Mouse (Mus musculus) heart, postnatal 0 days (tissue): Measurements from ENCODE around the gene Gtsf1. TPM values are rescaled to one million over a fixed set of nuclear protein-coding genes. Genes with fewer than 3 reads are reported as not detected.

Source experiments
- ATAC-seq: fragments of 200-750 bp; cut with Nextera tagmentation; 2 replicates; pipeline ENCODE4 v1.8.0; 2017; ENCODE audit warnings: low read depth, moderate number of reproducible peaks, moderate library complexity; ENCODE audit not compliant: insufficient read depth
- DNase-seq: peaks from one replicate; pipeline ENCODE4 v3.0.0-alpha.2; 2016; ENCODE audit warnings: low spot score
- H3K27ac ChIP-seq: fragments of 300-500 bp; sonication (generic); 2 replicates; pipeline ENCODE4 v1.5.1; 2014; ENCODE audit warnings: low read depth, mild to moderate bottlenecking
- H3K27me3 ChIP-seq: fragments of 300-500 bp; sonication (generic); 2 replicates; pipeline ENCODE4 v1.6.1; 2014; ENCODE audit warnings: low read length, mixed read lengths; ENCODE audit not compliant: control insufficient read depth, insufficient read depth
- H3K36me3 ChIP-seq: fragments of 300-500 bp; sonication (generic); replicated peaks from 2 replicates; pipeline ENCODE4 v1.6.1; 2014; ENCODE audit warnings: low read length, mixed read lengths; ENCODE audit not compliant: control insufficient read depth, insufficient read depth
- H3K4me1 ChIP-seq: fragments of 300-500 bp; sonication (generic); 2 replicates; pipeline ENCODE4 v1.6.1; 2014; ENCODE audit warnings: antibody characterized with exemption; ENCODE audit not compliant: control insufficient read depth, insufficient read depth
- H3K4me2 ChIP-seq: fragments of 300-500 bp; sonication (generic); 2 replicates; pipeline ENCODE4 v1.6.1; 2014; ENCODE audit warnings: low read depth, mild to moderate bottlenecking, low read length, moderate library complexity
- H3K4me3 ChIP-seq: fragments of 300-500 bp; sonication (generic); 2 replicates; pipeline ENCODE4 v1.5.1; 2014; ENCODE audit warnings: low read depth, low read length
- H3K9ac ChIP-seq: fragments of 300-500 bp; sonication (generic); replicated peaks from 2 replicates; pipeline ENCODE4 v1.6.1; 2014; ENCODE audit warnings: low read depth, low read length, mixed read lengths
- H3K9me3 ChIP-seq: fragments of 300-500 bp; sonication (generic); replicated peaks from 2 replicates; pipeline ENCODE4 v1.6.1; 2016; ENCODE audit warnings: low read length; ENCODE audit not compliant: control insufficient read depth
- CTCF ChIP-seq: IDR thresholded peaks from 2 replicates; pipeline ENCODE4 v1.5.1; 2016; ENCODE audit warnings: antibody characterized with exemption, control low read depth, low read depth
- EP300 ChIP-seq: IDR thresholded peaks from 2 replicates; pipeline ENCODE4 v1.6.1; 2016; ENCODE audit warnings: antibody characterized with exemption, low read depth
- WGBS: fragments of 180-500 bp; shearing (Covaris S2); extraction: QIAGEN DNeasy Blood & Tissue Kit; methylation state at CpG from one replicate; pipeline ENCODE4 v1.1.7; 2014; 5-methylcytosine and 5-hydroxymethylcytosine counted together
- polyA plus RNA-seq: library from polyadenylated mRNA; unstranded; fragments of >200 nt; fragmentation: Nextera tagmentation; extraction: Ambion mirVana; gene quantifications from 2 replicates; pipeline ENCODE4 v1.2.1, GENCODE M21; 2015
- total RNA-seq: library from RNA; depleted of rRNA; stranded (reverse); fragments of >200 nt; gene quantifications from 2 replicates; pipeline ENCODE4 v1.2.3, GENCODE M21; 2014; ENCODE audit warnings: low replicate concordance

The Gtsf1 gene
- total and polyA plus RNA-seq, 2 experiments from 2014 or later = 13.7 TPM; not detected in 1

DNA sequence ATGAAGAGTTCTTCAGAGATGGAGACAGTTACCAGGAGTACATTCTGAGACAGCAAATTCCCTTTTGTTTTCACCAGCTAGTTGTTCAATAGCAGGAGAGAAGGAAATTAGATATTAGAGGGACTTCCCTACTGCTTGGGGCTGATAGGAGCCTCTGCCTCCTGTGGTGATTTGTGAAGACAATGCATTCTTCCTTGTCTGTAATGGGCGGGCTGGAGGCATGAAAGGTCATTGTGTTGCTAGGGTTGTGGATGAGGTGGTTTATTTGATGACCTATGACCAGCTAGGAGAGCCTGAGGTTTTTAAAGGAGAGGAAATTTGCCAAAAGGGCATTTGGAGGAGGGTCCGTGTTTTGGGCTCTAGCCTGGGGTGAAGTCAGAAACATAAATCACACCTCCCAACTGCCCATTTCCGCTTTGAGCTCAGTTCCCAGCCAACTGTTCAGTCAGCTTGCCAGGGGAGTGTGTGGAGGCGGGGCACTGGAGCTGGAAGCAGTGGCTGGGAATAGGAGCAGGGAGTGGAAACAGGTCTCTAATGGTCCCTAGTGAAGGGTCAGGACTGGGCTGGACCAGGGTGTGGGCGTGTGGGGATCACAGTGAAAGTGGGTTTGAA, 47.4 kb downstream of the Gtsf1 start:
- Histone ChIP-seq H3K4me2 (peak overlapping the region; percentile 13), H3K4me3 (peak overlapping the region; percentile 20; the same call in 1 of the 2 replicates), H3K27ac (peak overlapping the region; percentile 82), H3K36me3 (no peaks in the 10 kb centered on the region), H3K4me1 (peaks cover 43% of the 10 kb centered on the region), H3K27me3 (no peaks in the 10 kb centered on the region), H3K9ac (no peak overlapping the region), H3K9me3 (no peaks in the 10 kb centered on the region)
- ATAC-seq (peak; percentile 64), DNase-seq (peak; percentile 63)
- TF ChIP-seq EP300 (no peak), CTCF (no peak)
- 27% methylated on average over 5 of the region's 5 CpGs for WGBS

- peaks cover 50% of the 10 kb centered on the region for H3K4me1 ChIP-seq
- DNase-seq = no peak
- H3K9ac ChIP-seq = no peak overlapping the region
- no peaks in the 10 kb centered on the region for H3K9me3 ChIP-seq
- no peak overlapping the region for H3K4me3 ChIP-seq
- no peaks in the 10 kb centered on the region for H3K27me3 ChIP-seq
- 0 out of 2 replicates have a peak overlapping the region, but pooled peaks have one; percentile 7 for H3K27ac ChIP-seq
- TF ChIP-seq EP300 (no peak), CTCF (no peak)
- H3K36me3 ChIP-seq = no peaks in the 10 kb centered on the region
- ATAC-seq = no peak
- 62% methylated on average over 2 of the region's 2 CpGs for WGBS
- no peak overlapping the region for H3K4me2 ChIP-seq
These were observed 48.2 kb downstream of the Gtsf1 start for GRCm38 (mm10) chr15:103382075-103382474.

DNA sequence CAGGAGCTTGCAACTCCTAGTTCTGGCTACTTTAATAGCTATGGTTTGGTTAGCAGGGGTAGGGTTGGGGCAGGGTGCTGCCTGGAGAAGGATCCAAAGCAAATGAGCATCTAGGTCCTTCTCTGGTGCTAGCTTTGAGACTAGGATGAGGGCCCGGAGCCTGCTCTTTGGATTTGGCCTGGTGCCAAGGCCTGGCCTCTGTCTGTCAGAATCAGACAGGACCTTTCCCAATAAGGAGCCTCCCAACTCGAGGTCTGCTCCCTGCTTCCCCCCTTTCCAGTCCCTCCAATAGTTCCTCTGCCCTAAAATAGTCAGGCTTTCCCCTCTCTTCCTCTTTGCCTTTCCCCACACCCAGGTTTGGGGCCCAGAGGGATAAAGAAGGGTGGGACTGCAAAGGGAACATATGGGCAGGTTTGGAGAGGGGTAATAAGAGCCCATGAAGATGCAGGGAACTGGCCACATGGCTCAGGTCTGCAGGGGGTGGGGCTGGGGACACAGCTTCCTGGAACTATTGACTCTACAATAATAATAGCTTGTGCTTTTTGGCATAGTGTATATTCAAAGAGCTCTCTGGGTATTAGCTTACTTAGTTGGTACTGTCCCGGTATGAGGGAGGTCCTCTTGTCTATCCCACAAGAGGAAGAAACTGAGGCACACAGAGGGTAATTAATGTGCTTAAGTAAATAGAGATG, 51.5 kb downstream of the Gtsf1 start:
- WGBS = 18% methylated on average over 3 of the region's 3 CpGs
- no peaks in the 10 kb centered on the region for H3K27me3 ChIP-seq
- peak overlapping the region; percentile 54 for H3K27ac ChIP-seq
- ATAC-seq = peak; percentile 20; the same call in 1 of the 2 replicates
- no peak overlapping the region for H3K4me2 ChIP-seq
- peaks cover 42% of the 10 kb centered on the region for H3K4me1 ChIP-seq
- H3K9me3 ChIP-seq = no peaks in the 10 kb centered on the region
- DNase-seq = peak; percentile 70
- no peak overlapping the region; the same call in 1 of the 2 replicates for H3K9ac ChIP-seq
- TF ChIP-seq CTCF (no peak), EP300 (no peak)
- no peaks in the 10 kb centered on the region for H3K36me3 ChIP-seq
- no peak overlapping the region for H3K4me3 ChIP-seq

- Histone ChIP-seq H3K27me3 (no peaks in the 10 kb centered on the region), H3K4me1 (peaks cover 34% of the 10 kb centered on the region), H3K9me3 (no peaks in the 10 kb centered on the region), H3K36me3 (no peaks in the 10 kb centered on the region), H3K9ac (no peak overlapping the region; the same call in 1 of the 2 replicates), H3K27ac (peak overlapping the region; percentile 54), H3K4me2 (no peak overlapping the region), H3K4me3 (no peak overlapping the region)
- 53% methylated on average over 3 of the region's 3 CpGs for WGBS
- DNase-seq (no peak), ATAC-seq (0 out of 2 replicates have a peak, but pooled peaks have one; percentile 4)
- TF ChIP-seq CTCF = no peak
- no peak for TF ChIP-seq EP300
These were observed 52.3 kb downstream of the Gtsf1 start for GRCm38 (mm10) chr15:103377752-103378664.

DNA sequence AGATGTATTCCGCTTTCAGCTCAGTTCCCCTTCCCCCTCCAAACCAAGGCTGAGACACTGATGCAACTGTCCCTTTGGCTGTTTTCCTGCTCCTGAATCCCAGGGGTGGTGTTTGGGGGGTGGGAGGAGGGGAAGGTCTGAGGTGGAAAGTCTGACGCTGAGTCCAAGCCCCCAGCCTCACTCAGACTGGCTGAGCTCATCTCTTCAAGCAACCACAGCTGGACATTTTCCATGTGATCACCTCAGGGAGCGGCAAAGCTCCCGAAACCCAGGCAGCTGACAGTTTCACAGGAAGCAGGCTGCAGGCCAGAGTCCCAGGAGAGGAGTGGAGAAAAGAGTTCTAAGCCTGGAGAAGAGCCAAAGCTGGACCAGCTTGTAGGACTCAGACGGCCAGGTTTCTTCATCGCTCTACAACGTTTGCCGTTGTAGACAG, 53.4 kb downstream of the Gtsf1 start:
- H3K36me3 ChIP-seq = no peaks in the 10 kb centered on the region
- H3K4me3 ChIP-seq = no peak overlapping the region
- no peaks in the 10 kb centered on the region for H3K27me3 ChIP-seq
- DNase-seq (peak; percentile 68), ATAC-seq (peak; percentile 58; the same call in 1 of the 2 replicates)
- peaks cover 31% of the 10 kb centered on the region for H3K4me1 ChIP-seq
- 27% methylated on average over 8 of the region's 8 CpGs for WGBS
- TF ChIP-seq CTCF (no peak), EP300 (0 out of 2 replicates have a peak, but pooled peaks have one; percentile 39)
- 0 out of 2 replicates have a peak overlapping the region, but pooled peaks have one; percentile 21 for H3K27ac ChIP-seq
- H3K9ac ChIP-seq = no peak overlapping the region
- no peak overlapping the region for H3K4me2 ChIP-seq
- H3K9me3 ChIP-seq = no peaks in the 10 kb centered on the region
